Mouse (Mus musculus) heart, postnatal 14 days (tissue): ENCODE results near the gene A730015C16Rik. TPM values are rescaled to one million over a fixed set of nuclear protein-coding genes. Genes with fewer than 3 reads are reported as not detected.

Source experiments
- DNase-seq, 2 experiments: peaks; one replicate each; pipeline ENCODE4 v3.0.0; 2021 to 2022
- intact Hi-C: fragments of 180-260 bp; cut with DNase I; formaldehyde crosslinking; loops from one replicate; pipeline ENCODE4 v1.15.1; 2025
- total RNA-seq, 2 experiments: library from RNA; stranded (reverse); gene quantifications; 2 replicates each; pipeline ENCODE4 v1.2.3; 2021

Gene A730015C16Rik
- total RNA-seq, 2 experiments from 2014 or later = not detected

GRCm38 (mm10) chr4:108832916-108833827, 15.2 kb downstream of the A730015C16Rik start, which contains the start of gene Btf3l4:
TSS of gene Btf3l4 (minus strand) at chr4:108833614.
- peak; percentile 91 for DNase-seq
- intact Hi-C loops = loop anchor here (5.0 kb wide), 1 partner anchor 51 kb away; the partner anchor contains the start of gene Zfyve9

DNA sequence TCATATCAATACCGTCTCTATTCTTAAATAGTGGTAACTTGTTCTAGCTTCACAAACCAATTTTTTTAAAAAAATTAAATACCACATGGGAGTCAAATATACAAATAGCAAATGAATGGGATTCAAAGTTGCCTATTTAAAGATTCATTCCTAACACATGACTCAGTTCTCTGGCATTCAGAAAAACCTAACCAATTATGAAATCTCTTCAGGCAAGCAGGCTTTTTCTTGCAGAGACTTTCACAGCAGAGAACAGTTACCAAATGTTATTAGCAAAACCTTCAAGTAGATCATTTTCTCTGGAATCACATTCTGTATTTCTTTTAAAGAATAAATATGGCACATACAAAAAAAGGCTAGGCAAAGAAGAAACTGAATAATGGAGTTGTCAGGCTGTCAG, 17.7 kb downstream of the A730015C16Rik start:
- intact Hi-C loops = loop anchor here (5.0 kb wide), 1 partner anchor 48 kb away; the partner anchor contains the start of gene Zfyve9

GRCm38 (mm10) chr4:108826643-108827042, 21.8 kb downstream of the A730015C16Rik start:
- intact Hi-C loops = no loop called here
- no peak for DNase-seq

More for the DNA sequence above, 17.7 kb downstream of the A730015C16Rik start:
- DNase-seq = no peak

DNA sequence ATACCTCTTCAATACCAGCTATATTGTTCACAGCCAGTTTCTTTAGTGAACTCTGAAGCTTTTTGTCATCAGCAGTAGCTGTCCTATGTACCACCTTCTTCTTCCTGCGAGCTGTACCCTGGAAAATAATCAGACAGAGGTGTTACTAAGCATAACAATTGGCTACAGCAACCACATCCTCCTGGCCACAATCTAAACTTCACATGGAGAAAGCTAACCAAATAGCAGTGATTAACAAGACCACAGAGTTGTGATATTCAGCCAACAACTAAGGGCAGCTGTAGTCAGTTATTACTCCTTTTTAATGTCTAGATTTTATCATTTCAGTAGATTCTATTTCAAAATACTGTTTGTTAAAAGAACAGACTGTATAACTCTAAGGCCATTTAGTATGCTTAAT, 22.3 kb downstream of the A730015C16Rik start:
- no peak for DNase-seq
- intact Hi-C loops = no loop called here

- DNase-seq = no peak
- intact Hi-C loops = no loop called here
Measured at GRCm38 (mm10) chr4:108825677-108826076, 22.7 kb downstream of the A730015C16Rik start.

DNA sequence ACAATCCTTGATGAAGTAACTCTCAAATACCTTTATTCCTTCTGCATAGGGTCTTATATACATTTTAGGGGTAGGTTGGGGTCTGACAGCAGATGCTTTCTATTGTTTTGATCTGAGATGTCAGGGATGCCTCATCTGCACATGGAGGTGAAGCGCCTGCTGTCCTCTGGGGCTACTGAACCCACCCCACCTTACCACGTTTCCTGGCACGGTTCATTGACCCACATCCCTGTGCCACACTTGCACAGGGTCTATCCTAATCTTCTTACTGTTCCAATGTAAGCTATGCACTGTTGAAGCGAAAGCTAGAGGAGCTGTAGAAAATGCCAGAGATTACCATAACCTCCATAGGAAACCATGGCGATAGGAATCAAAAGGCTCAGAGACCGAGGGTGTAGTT, 36.9 kb downstream of the A730015C16Rik start:
- no peak for DNase-seq
- intact Hi-C loops = no loop called here

DNA sequence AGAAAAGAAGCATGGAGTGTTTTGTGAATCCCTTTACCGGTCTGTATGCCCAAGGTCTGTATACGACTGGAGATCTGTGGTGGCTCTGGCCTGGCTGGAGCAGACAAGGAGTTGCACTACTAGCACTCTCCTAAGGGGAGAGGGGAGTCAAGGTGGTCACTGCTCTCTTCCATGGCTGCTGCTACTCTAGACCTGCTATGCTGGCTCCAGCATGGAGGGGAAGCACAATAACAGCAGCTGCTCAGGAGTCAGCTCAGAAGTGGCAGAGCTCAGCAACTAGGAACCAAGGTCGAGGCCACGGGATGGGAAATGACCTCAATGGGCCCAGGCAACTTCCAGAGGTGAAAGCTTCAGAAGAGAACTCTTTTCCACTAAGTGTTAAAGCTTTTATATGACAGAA, 37.3 kb downstream of the A730015C16Rik start:
- DNase-seq = no peak
- intact Hi-C loops = no loop called here

- no peak for DNase-seq
Measured at GRCm38 (mm10) chr4:108803535-108803934, 44.9 kb downstream of the A730015C16Rik start.

DNA sequence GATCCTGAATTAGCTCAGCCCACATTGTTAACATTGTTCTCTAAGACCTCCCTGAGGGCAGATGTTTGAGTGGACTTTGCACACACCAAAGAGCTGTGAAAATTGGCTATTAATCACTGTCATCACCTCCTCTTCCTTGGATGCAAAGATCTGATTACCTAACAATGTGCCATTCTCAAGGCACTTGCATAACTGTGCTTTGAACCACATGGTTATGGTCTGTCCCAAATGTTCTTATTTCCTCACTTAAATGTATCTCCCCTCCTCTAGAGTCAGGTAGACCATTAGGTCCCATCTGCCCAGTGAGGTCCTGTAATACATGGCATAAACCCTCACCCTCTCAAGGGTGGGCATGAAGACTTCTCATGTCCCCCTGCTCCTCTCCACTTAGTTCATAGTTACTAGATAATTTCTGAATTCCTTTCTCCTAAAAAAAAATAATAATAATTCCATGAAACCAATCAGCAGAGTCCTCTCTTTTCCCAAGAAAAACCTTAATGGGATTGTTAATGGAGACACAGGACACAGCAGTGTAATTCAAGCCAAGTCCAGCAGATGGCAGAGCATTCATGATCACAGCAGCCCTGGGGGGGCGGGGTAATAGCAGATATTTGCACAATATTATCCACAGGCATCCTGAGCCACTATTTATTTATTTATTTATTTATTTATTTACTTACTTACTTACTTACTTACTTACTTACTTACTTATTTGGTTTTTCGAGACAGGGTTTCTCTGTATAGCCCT, 50.2 kb downstream of the A730015C16Rik start:
- peak; percentile 77 to 84 for DNase-seq
- intact Hi-C loops = loop anchor here (5.0 kb wide), 1 partner anchor 179 kb away; no protein-coding TSS in a partner anchor

More at GRCm38 (mm10) chr4:108803535-108803934, 44.9 kb downstream of the A730015C16Rik start:
- intact Hi-C loops = no loop called here

Other genes with a start within 250 kb of the A730015C16Rik start
- 10 to 100 TPM; 14.6 to 17.6 TPM for gene Cc2d1b, start 228.7 kb downstream of the A730015C16Rik start, total RNA-seq
- under 1 TPM; 0.14 to 0.61 TPM for gene 3110021N24Rik, start 129.0 kb downstream of the A730015C16Rik start, total RNA-seq
- gene Zfyve9, start 67.8 kb downstream of the A730015C16Rik start, total RNA-seq = 10 to 100 TPM; 23.1 to 24.2 TPM
- 10 to 100 TPM; 75.5 to 84.6 TPM for gene Btf3l4, start 15.0 kb downstream of the A730015C16Rik start, total RNA-seq
- gene Txndc12, start 14.0 kb downstream of the A730015C16Rik start, total RNA-seq = 10 to 100 TPM; 30.4 to 38.0 TPM
- 10 to 100 TPM; 17.7 to 20.0 TPM for gene Kti12, start 834 bp downstream of the A730015C16Rik start, total RNA-seq
- under 1 TPM; 0.22 to 0.36 TPM for gene Rab3b, start 30.4 kb upstream of the A730015C16Rik start, total RNA-seq
- gene Nrd1, start 152.0 kb upstream of the A730015C16Rik start, total RNA-seq = 100 to 1,000 TPM in 1 of 2 experiments, 10 to 100 TPM in 1; 99.1 to 102 TPM